Mouse (Mus musculus): ENCODE data around the gene Iqca. TPM values are rescaled to one million over a fixed set of nuclear protein-coding genes. Genes with fewer than 3 reads are reported as not detected.
A peak's percentile ranks its signal among the peaks of the same experiment; 100 is the strongest.

The Iqca gene
- polyA plus RNA-seq, 1 experiment from 2014 or later = 0.67 TPM

GRCm38 (mm10) chr1:90161623-90162022 lies 8.4 kb upstream of the Iqca start:
- Histone ChIP-seq H3K36me3 (ENCODE audit: control insufficient read depth, insufficient read depth) (no peaks in the 10 kb centered on the region), H3K9me3 (ENCODE audit: control insufficient read depth, low read length) (no peaks in the 10 kb centered on the region), H3K27me3 (replicated peaks; ENCODE audit: control insufficient read depth, insufficient read depth, low read length) (no peaks in the 10 kb centered on the region), H3K4me2 (ENCODE audit: low read length) (no peak overlapping the region), H3K4me3 (replicated peaks; ENCODE audit: low read length) (no peak overlapping the region), H3K4me1 (replicated peaks; ENCODE audit: control insufficient read depth, insufficient read depth, low read length) (peaks cover 7% of the 10 kb centered on the region), H3K9ac (replicated peaks; ENCODE audit: low read depth, low read length) (no peak overlapping the region), H3K27ac (ENCODE audit: low read length) (no peak overlapping the region)
- no peak for ATAC-seq
- WGBS = 76% methylated on average over 6 of the region's 6 CpGs

DNA sequence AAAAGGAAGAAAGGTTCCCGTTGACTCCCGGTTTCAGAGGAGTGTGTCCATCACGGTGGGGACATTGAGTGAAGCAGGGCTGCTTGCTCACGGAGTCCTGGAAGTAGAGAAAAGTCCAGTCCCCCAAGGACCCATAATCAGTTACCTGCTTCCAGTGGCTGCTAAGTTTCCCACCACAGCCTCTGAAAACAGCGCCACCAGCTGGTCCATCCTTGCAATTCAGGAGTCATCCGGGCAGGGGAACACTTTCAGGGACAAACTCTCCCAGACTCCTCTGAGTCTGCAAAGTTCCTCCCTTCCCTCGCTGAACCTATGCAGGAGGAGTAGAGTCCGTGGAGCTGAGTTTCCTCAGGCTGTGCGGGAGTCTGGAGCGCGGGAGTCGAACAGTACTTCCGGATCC lies 6.7 kb upstream of the Iqca start:
- H3K4me2 ChIP-seq (ENCODE audit: low read length) = no peak overlapping the region
- no peak overlapping the region for H3K4me3 ChIP-seq (replicated peaks; ENCODE audit: low read length)
- no peaks in the 10 kb centered on the region for H3K36me3 ChIP-seq (ENCODE audit: control insufficient read depth, insufficient read depth)
- H3K27ac ChIP-seq (ENCODE audit: low read length) = no peak overlapping the region
- no peaks in the 10 kb centered on the region for H3K9me3 ChIP-seq (ENCODE audit: control insufficient read depth, low read length)
- no peaks in the 10 kb centered on the region for H3K27me3 ChIP-seq (replicated peaks; ENCODE audit: control insufficient read depth, insufficient read depth, low read length)
- 36% methylated on average over 13 of the region's 13 CpGs for WGBS
- H3K9ac ChIP-seq (replicated peaks; ENCODE audit: low read depth, low read length) = no peak overlapping the region
- H3K4me1 ChIP-seq (replicated peaks; ENCODE audit: control insufficient read depth, insufficient read depth, low read length) = peaks cover 7% of the 10 kb centered on the region
- ATAC-seq = no peak

- WGBS = 80% methylated on average over 7 of the region's 7 CpGs
- no peak for ATAC-seq
- Histone ChIP-seq H3K27ac (ENCODE audit: low read length) (no peak overlapping the region), H3K36me3 (ENCODE audit: control insufficient read depth, insufficient read depth) (no peaks in the 10 kb centered on the region), H3K4me3 (replicated peaks; ENCODE audit: low read length) (no peak overlapping the region), H3K4me2 (ENCODE audit: low read length) (no peak overlapping the region), H3K9ac (replicated peaks; ENCODE audit: low read depth, low read length) (no peak overlapping the region), H3K4me1 (replicated peaks; ENCODE audit: control insufficient read depth, insufficient read depth, low read length) (peaks cover 12% of the 10 kb centered on the region), H3K9me3 (ENCODE audit: control insufficient read depth, low read length) (no peaks in the 10 kb centered on the region), H3K27me3 (replicated peaks; ENCODE audit: control insufficient read depth, insufficient read depth, low read length) (no peaks in the 10 kb centered on the region)
These were observed 3.4 kb upstream of the Iqca start for GRCm38 (mm10) chr1:90156589-90156988.

DNA sequence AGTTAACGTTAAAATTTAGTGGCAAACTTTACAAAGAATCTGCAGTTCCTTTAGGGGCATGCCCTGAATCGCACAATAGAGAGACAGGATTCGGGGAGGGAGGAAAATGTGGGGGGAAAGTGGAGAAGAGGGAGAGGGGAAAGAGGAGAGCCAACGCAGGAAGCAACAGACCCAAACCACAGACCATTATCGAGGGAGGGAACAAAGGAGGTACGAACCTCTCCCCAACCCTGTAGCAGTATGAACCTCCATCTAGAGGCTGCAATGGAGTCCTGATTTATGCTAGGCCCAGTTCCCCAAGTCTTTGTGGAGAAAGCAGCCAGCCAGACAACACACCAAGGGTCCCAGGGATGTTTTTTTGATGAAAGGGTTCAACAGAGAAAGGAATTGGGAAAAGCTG lies 586 bp upstream of the Iqca start:
- Histone ChIP-seq H3K9me3 (ENCODE audit: control insufficient read depth, low read length) (no peaks in the 10 kb centered on the region), H3K4me1 (replicated peaks; ENCODE audit: control insufficient read depth, insufficient read depth, low read length) (peaks cover 12% of the 10 kb centered on the region), H3K4me3 (replicated peaks; ENCODE audit: low read length) (peak overlapping the region; percentile 27), H3K4me2 (ENCODE audit: low read length) (peak overlapping the region; percentile 49), H3K9ac (replicated peaks; ENCODE audit: low read depth, low read length) (peak overlapping the region; percentile 3; the same call in 1 of the 2 replicates), H3K36me3 (ENCODE audit: control insufficient read depth, insufficient read depth) (no peaks in the 10 kb centered on the region), H3K27me3 (replicated peaks; ENCODE audit: control insufficient read depth, insufficient read depth, low read length) (no peaks in the 10 kb centered on the region), H3K27ac (ENCODE audit: low read length) (no peak overlapping the region)
- 9% methylated on average over 6 of the region's 6 CpGs for WGBS
- peak; percentile 27; the same call in 1 of the 2 replicates for ATAC-seq

GRCm38 (mm10) chr1:90139729-90140128 lies 13.5 kb downstream of the Iqca start:
- Histone ChIP-seq H3K4me3 (replicated peaks; ENCODE audit: low read length) (no peak overlapping the region), H3K4me2 (ENCODE audit: low read length) (no peak overlapping the region), H3K9ac (replicated peaks; ENCODE audit: low read depth, low read length) (no peak overlapping the region), H3K27ac (ENCODE audit: low read length) (no peak overlapping the region), H3K36me3 (ENCODE audit: control insufficient read depth, insufficient read depth) (no peaks in the 10 kb centered on the region), H3K9me3 (ENCODE audit: control insufficient read depth, low read length) (no peaks in the 10 kb centered on the region), H3K4me1 (replicated peaks; ENCODE audit: control insufficient read depth, insufficient read depth, low read length) (no peaks in the 10 kb centered on the region), H3K27me3 (replicated peaks; ENCODE audit: control insufficient read depth, insufficient read depth, low read length) (no peaks in the 10 kb centered on the region)
- ATAC-seq = no peak
- WGBS = 72% methylated on average over 8 of the region's 8 CpGs

- 37% methylated on average over 11 of the region's 11 CpGs for WGBS
- Histone ChIP-seq H3K9ac (replicated peaks; ENCODE audit: low read depth, low read length) (no peak overlapping the region), H3K4me3 (replicated peaks; ENCODE audit: low read length) (no peak overlapping the region), H3K27me3 (replicated peaks; ENCODE audit: control insufficient read depth, insufficient read depth, low read length) (no peaks in the 10 kb centered on the region), H3K27ac (ENCODE audit: low read length) (no peak overlapping the region), H3K36me3 (ENCODE audit: control insufficient read depth, insufficient read depth) (no peaks in the 10 kb centered on the region), H3K9me3 (ENCODE audit: control insufficient read depth, low read length) (no peaks in the 10 kb centered on the region), H3K4me2 (ENCODE audit: low read length) (no peak overlapping the region), H3K4me1 (replicated peaks; ENCODE audit: control insufficient read depth, insufficient read depth, low read length) (no peaks in the 10 kb centered on the region)
- ATAC-seq = no peak
These were observed 20.8 kb downstream of the Iqca start for GRCm38 (mm10) chr1:90132402-90132801.

- no peak overlapping the region for H3K4me3 ChIP-seq (replicated peaks; ENCODE audit: low read length)
- H3K27me3 ChIP-seq (replicated peaks; ENCODE audit: control insufficient read depth, insufficient read depth, low read length) = no peaks in the 10 kb centered on the region
- H3K4me1 ChIP-seq (replicated peaks; ENCODE audit: control insufficient read depth, insufficient read depth, low read length) = no peaks in the 10 kb centered on the region
- no peaks in the 10 kb centered on the region for H3K36me3 ChIP-seq (ENCODE audit: control insufficient read depth, insufficient read depth)
- 54% methylated on average over 7 of the region's 7 CpGs for WGBS
- ATAC-seq = no peak
- H3K4me2 ChIP-seq (ENCODE audit: low read length) = no peak overlapping the region
- no peak overlapping the region for H3K27ac ChIP-seq (ENCODE audit: low read length)
- no peaks in the 10 kb centered on the region for H3K9me3 ChIP-seq (ENCODE audit: control insufficient read depth, low read length)
- no peak overlapping the region for H3K9ac ChIP-seq (replicated peaks; ENCODE audit: low read depth, low read length)
These were observed 21.2 kb downstream of the Iqca start for GRCm38 (mm10) chr1:90131982-90132381.

DNA sequence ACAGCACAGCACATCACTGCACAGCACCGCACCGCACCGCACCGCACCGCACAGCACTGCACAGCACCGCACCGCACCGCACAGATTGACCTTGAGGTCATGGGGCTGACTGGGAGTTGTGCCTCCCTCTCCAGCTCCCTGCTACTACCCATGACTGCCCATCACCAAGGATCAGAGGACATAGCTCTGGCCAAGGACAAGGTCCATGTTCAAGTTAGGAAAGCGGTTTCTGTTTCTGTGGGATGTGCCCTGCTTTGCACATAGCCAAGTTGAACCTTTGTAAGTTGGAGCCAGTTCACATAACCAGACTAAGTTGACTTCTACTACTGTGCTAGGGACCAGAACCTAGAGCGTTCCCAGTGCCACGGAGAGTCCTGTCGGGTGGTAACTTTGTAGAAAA lies 28.6 kb downstream of the Iqca start:
- 96% methylated on average over 12 of the region's 12 CpGs for WGBS
- Histone ChIP-seq H3K27me3 (replicated peaks; ENCODE audit: control insufficient read depth, insufficient read depth, low read length) (no peaks in the 10 kb centered on the region), H3K9me3 (ENCODE audit: control insufficient read depth, low read length) (no peaks in the 10 kb centered on the region), H3K4me1 (replicated peaks; ENCODE audit: control insufficient read depth, insufficient read depth, low read length) (no peaks in the 10 kb centered on the region), H3K36me3 (ENCODE audit: control insufficient read depth, insufficient read depth) (no peaks in the 10 kb centered on the region), H3K27ac (ENCODE audit: low read length) (no peak overlapping the region), H3K4me2 (ENCODE audit: low read length) (no peak overlapping the region), H3K4me3 (replicated peaks; ENCODE audit: low read length) (no peak overlapping the region), H3K9ac (replicated peaks; ENCODE audit: low read depth, low read length) (no peak overlapping the region)
- no peak for ATAC-seq

- no peaks in the 10 kb centered on the region for H3K36me3 ChIP-seq (ENCODE audit: control insufficient read depth, insufficient read depth)
- WGBS = 75% methylated on average over 6 of the region's 6 CpGs
- no peaks in the 10 kb centered on the region for H3K27me3 ChIP-seq (replicated peaks; ENCODE audit: control insufficient read depth, insufficient read depth, low read length)
- no peak overlapping the region for H3K9ac ChIP-seq (replicated peaks; ENCODE audit: low read depth, low read length)
- no peaks in the 10 kb centered on the region for H3K9me3 ChIP-seq (ENCODE audit: control insufficient read depth, low read length)
- H3K4me1 ChIP-seq (replicated peaks; ENCODE audit: control insufficient read depth, insufficient read depth, low read length) = no peaks in the 10 kb centered on the region
- no peak overlapping the region for H3K27ac ChIP-seq (ENCODE audit: low read length)
- H3K4me2 ChIP-seq (ENCODE audit: low read length) = no peak overlapping the region
- H3K4me3 ChIP-seq (replicated peaks; ENCODE audit: low read length) = no peak overlapping the region
- no peak for ATAC-seq
These were observed 32.5 kb downstream of the Iqca start for GRCm38 (mm10) chr1:90120706-90121105.

GRCm38 (mm10) chr1:90119214-90119613 lies 34.0 kb downstream of the Iqca start:
- 95% methylated on average over 12 of the region's 12 CpGs for WGBS

More at GRCm38 (mm10) chr1:90119214-90119613, 34.0 kb downstream of the Iqca start:
- Histone ChIP-seq H3K4me2 (ENCODE audit: low read length) (no peak overlapping the region), H3K4me3 (replicated peaks; ENCODE audit: low read length) (no peak overlapping the region), H3K9me3 (ENCODE audit: control insufficient read depth, low read length) (no peaks in the 10 kb centered on the region), H3K27ac (ENCODE audit: low read length) (no peak overlapping the region), H3K27me3 (replicated peaks; ENCODE audit: control insufficient read depth, insufficient read depth, low read length) (no peaks in the 10 kb centered on the region), H3K4me1 (replicated peaks; ENCODE audit: control insufficient read depth, insufficient read depth, low read length) (no peaks in the 10 kb centered on the region), H3K9ac (replicated peaks; ENCODE audit: low read depth, low read length) (no peak overlapping the region), H3K36me3 (ENCODE audit: control insufficient read depth, insufficient read depth) (no peaks in the 10 kb centered on the region)
- ATAC-seq = no peak

Data from forebrain, embryonic 16.5 days (tissue).